Mouse (Mus musculus) left cerebral cortex, adult 8-10 months (tissue): Measurements from ENCODE around the gene Sertad1. TPM values are rescaled to one million over a fixed set of nuclear protein-coding genes. Genes with fewer than 3 reads are reported as not detected.

Experiments used
- total RNA-seq, 4 experiments: library from RNA; stranded (reverse); gene quantifications; 2 replicates each; pipeline ENCODE4 v1.2.4; 2022

The Sertad1 gene
- total RNA-seq, 4 experiments from 2014 or later = 13.8 to 17.5 (median 14.1) TPM

Other genes starting within 250 kb of the Sertad1 start
- 10 to 100 TPM; 89.4 to 99.0 (median 95.1) TPM for gene Numbl, start 228.5 kb upstream of the Sertad1 start, total RNA-seq
- 10 to 100 TPM; 41.9 to 51.1 (median 44.6) TPM for gene Ltbp4, start 149.2 kb upstream of the Sertad1 start, total RNA-seq
- gene Shkbp1, start 130.9 kb upstream of the Sertad1 start, total RNA-seq = 10 to 100 TPM; 20.7 to 25.9 (median 23.1) TPM
- not detected for gene Gm20479, start 129.5 kb upstream of the Sertad1 start, total RNA-seq
- gene Sptbn4, start 39.2 kb upstream of the Sertad1 start, total RNA-seq = 100 to 1,000 TPM; 119 to 133 (median 127) TPM
- gene Blvrb, start 38.9 kb upstream of the Sertad1 start, total RNA-seq = 10 to 100 TPM; 17.3 to 23.4 (median 20.2) TPM
- gene Sertad3, start 13.1 kb upstream of the Sertad1 start, total RNA-seq = 1 to 10 TPM; 2.4 to 4.5 (median 3.4) TPM
- under 1 TPM; 0.48 to 0.53 (median 0.52) TPM for gene Prx, start 12.4 kb downstream of the Sertad1 start, total RNA-seq
- under 1 TPM in 3 of 4 experiments, not detected in 1; 0.12 to 0.20 (median 0.14) TPM for gene Hipk4, start 36.4 kb downstream of the Sertad1 start, total RNA-seq
- 100 to 1,000 TPM; 675 to 760 (median 715) TPM for gene Pld3, start 66.3 kb downstream of the Sertad1 start, total RNA-seq
- gene 2310022A10Rik, start 66.3 kb downstream of the Sertad1 start, total RNA-seq = 10 to 100 TPM; 26.1 to 34.5 (median 31.0) TPM
- gene Akt2, start 104.6 kb downstream of the Sertad1 start, total RNA-seq = 100 to 1,000 TPM in 3 of 4 experiments, 10 to 100 TPM in 1; 98.3 to 115 (median 109) TPM
- 10 to 100 TPM; 81.9 to 99.6 (median 88.5) TPM for gene Ttc9b, start 167.0 kb downstream of the Sertad1 start, total RNA-seq
- gene Map3k10, start 187.7 kb downstream of the Sertad1 start, total RNA-seq = 100 to 1,000 TPM; 166 to 174 (median 173) TPM
- 10 to 100 TPM in 2 of 4 experiments, 1 to 10 TPM in 2; 9.7 to 12.2 (median 10.7) TPM for gene Zfp607b, start 202.4 kb downstream of the Sertad1 start, total RNA-seq
- gene Zfp60, start 244.5 kb downstream of the Sertad1 start, total RNA-seq = 10 to 100 TPM; 38.2 to 46.6 (median 42.1) TPM